Mouse (Mus musculus): ENCODE results near the gene Plekha7.

- TF ChIP-seq GATA1 (IDR thresholded peaks at IDR 0.05; ENCODE audit: borderline replicate concordance, low read length) (no peak), FLI1 (IDR thresholded peaks at IDR 0.05; ENCODE audit: low read length) (no peak)
Measured at GRCm38 (mm10) chr7:116169426-116169825, 138.8 kb downstream of the Plekha7 start.
